Mouse (Mus musculus) CH12.LX (cell line): Measurements from ENCODE around the gene Rps29. TPM values are rescaled to one million over a fixed set of nuclear protein-coding genes. Genes with fewer than 3 reads are reported as not detected.

Source experiments
- DNase-seq: peaks from one replicate; pipeline ENCODE4 v3.0.0-alpha.2; 2013; ENCODE audit errors: extremely low read depth
- H3K27ac ChIP-seq: 2 replicates; pipeline ENCODE4 v1.5.1; 2012; ENCODE audit warnings: low read depth, mild to moderate bottlenecking, control low read depth, moderate library complexity; ENCODE audit not compliant: insufficient read depth
- H3K27me3 ChIP-seq: replicated peaks from 2 replicates; pipeline ENCODE3; 2012; ENCODE audit warnings: inconsistent platforms
- H3K36me3 ChIP-seq, 2 experiments: replicated peaks in 1 of 2; 2 replicates each; pipeline versions ENCODE3 to v1.6.1; 2012; ENCODE audit warnings: inconsistent platforms in 1 of 2, low read length in 1 of 2, mild to moderate bottlenecking in 1 of 2, mixed read lengths in 1 of 2, moderate library complexity in 1 of 2; ENCODE audit not compliant: control insufficient read depth in 1 of 2, insufficient read depth in 1 of 2
- H3K4me1 ChIP-seq, 2 experiments: 2 replicates each; pipeline ENCODE4 v1.6.1; 2012; ENCODE audit warnings: inconsistent platforms in 1 of 2, moderate library complexity in 1 of 2; ENCODE audit not compliant: insufficient read depth in 2 of 2, control insufficient read depth in 1 of 2
- H3K4me2 ChIP-seq: 2 replicates; pipeline ENCODE4 v1.6.1; 2012; ENCODE audit warnings: low read depth, mild to moderate bottlenecking, control low read depth; ENCODE audit not compliant: poor library complexity, insufficient read depth, severe bottlenecking
- H3K4me3 ChIP-seq, 3 experiments: fragments of 150-350 bp in 1 of 3; sonication (generic) in 1 of 3; replicated peaks in 1 of 3; 2 replicates each; pipeline versions ENCODE3 to v1.5.1; 2011 to 2012; ENCODE audit warnings: low read depth in 2 of 3, low read length in 2 of 3, mild to moderate bottlenecking in 2 of 3, moderate library complexity in 2 of 3, control low read depth in 1 of 3, improper control_type of control experiment in 1 of 3, inconsistent platforms in 1 of 3, mixed read lengths in 1 of 3; ENCODE audit not compliant: poor library complexity in 1 of 3
- H3K79me2 ChIP-seq: replicated peaks from 2 replicates; pipeline ENCODE4 v1.6.1; 2012; ENCODE audit warnings: mild to moderate bottlenecking, moderate library complexity; ENCODE audit not compliant: control insufficient read depth, poor library complexity, insufficient read depth, severe bottlenecking; ENCODE audit errors: extremely low read depth
- H3K9ac ChIP-seq: 2 replicates; pipeline ENCODE4 v1.6.1; 2012; ENCODE audit warnings: low read depth, mild to moderate bottlenecking, control low read depth, moderate library complexity; ENCODE audit not compliant: insufficient read depth
- H3K9me3 ChIP-seq: replicated peaks from 2 replicates; pipeline ENCODE3; 2012; ENCODE audit warnings: low read length, inconsistent platforms, mixed read lengths
- CHD1 ChIP-seq: IDR thresholded peaks from 2 replicates; pipeline ENCODE4 v1.6.1; 2012; ENCODE audit warnings: low read depth, low read length, improper control_type of control experiment, inconsistent platforms
- CTCF ChIP-seq, 2 experiments: IDR thresholded peaks in 1 of 2; conservative IDR thresholded peaks in 1 of 2; 2 replicates each; pipeline ENCODE4 v1.5.1; 2011 to 2012; ENCODE audit warnings: low read depth in 2 of 2, low read length in 2 of 2, improper control_type of control experiment in 1 of 2, inconsistent platforms in 1 of 2, mild to moderate bottlenecking in 1 of 2, moderate library complexity in 1 of 2
- E2F4 ChIP-seq: IDR thresholded peaks from 2 replicates; pipeline ENCODE4 v1.6.1; 2011; ENCODE audit warnings: low read depth, low read length, improper control_type of control experiment; ENCODE audit not compliant: insufficient replicate concordance
- ETS1 ChIP-seq: conservative IDR thresholded peaks from 2 replicates; pipeline ENCODE4 v1.6.1; 2012; ENCODE audit warnings: low read depth, mild to moderate bottlenecking, inconsistent platforms, low read length, improper control_type of control experiment, moderate library complexity
- GABPA ChIP-seq: IDR thresholded peaks from 2 replicates; pipeline ENCODE4 v1.6.1; 2012; ENCODE audit warnings: low read depth, low read length, improper control_type of control experiment, inconsistent platforms; ENCODE audit not compliant: insufficient replicate concordance
- IRF4 ChIP-seq: IDR thresholded peaks from 2 replicates; pipeline ENCODE4 v1.6.1; 2014; ENCODE audit warnings: low read depth, mild to moderate bottlenecking, inconsistent platforms, low read length, improper control_type of control experiment
- JUN ChIP-seq: IDR thresholded peaks from 2 replicates; pipeline ENCODE4 v1.6.1; 2011; ENCODE audit warnings: low read depth, mild to moderate bottlenecking, low read length, improper control_type of control experiment, moderate library complexity; ENCODE audit not compliant: insufficient read depth
- MAFK ChIP-seq: IDR thresholded peaks from 2 replicates; pipeline ENCODE4 v1.6.1; 2011; ENCODE audit warnings: low read length, improper control_type of control experiment; ENCODE audit not compliant: insufficient replicate concordance
- POLR2A ChIP-seq: IDR thresholded peaks from 2 replicates; pipeline ENCODE4 v1.6.1; 2011; ENCODE audit warnings: low read depth, mild to moderate bottlenecking, improper control_type of control experiment, low read length
- RAD21 ChIP-seq: IDR thresholded peaks from 2 replicates; pipeline ENCODE4 v1.6.1; 2011; ENCODE audit warnings: low read depth, mild to moderate bottlenecking, low read length, improper control_type of control experiment, moderate library complexity
- SMC3 ChIP-seq: IDR thresholded peaks from 2 replicates; pipeline ENCODE4 v1.6.1; 2011; ENCODE audit warnings: low read depth, low read length, improper control_type of control experiment
- TBP ChIP-seq: conservative IDR thresholded peaks from 2 replicates; pipeline ENCODE4 v1.6.1; 2011; ENCODE audit warnings: low read depth, low read length, improper control_type of control experiment
- TCF12 ChIP-seq: IDR thresholded peaks from 2 replicates; pipeline ENCODE4 v1.6.1; 2014; ENCODE audit warnings: low read depth, mild to moderate bottlenecking, inconsistent platforms, low read length, improper control_type of control experiment
- USF1 ChIP-seq: IDR thresholded peaks from 2 replicates; pipeline ENCODE4 v1.6.1; 2014; ENCODE audit warnings: low read depth, mild to moderate bottlenecking, inconsistent platforms, low read length, improper control_type of control experiment
- ZKSCAN1 ChIP-seq: IDR thresholded peaks from 2 replicates; pipeline ENCODE4 v1.6.1; 2012; ENCODE audit warnings: low read depth, inconsistent platforms, low read length, improper control_type of control experiment, borderline replicate concordance
- ZNF384 ChIP-seq: IDR thresholded peaks from 2 replicates; pipeline ENCODE4 v1.6.1; 2012; ENCODE audit warnings: low read depth, low read length, improper control_type of control experiment, inconsistent platforms
- dilution Hi-C: fragments of 300-500 bp; cut with MboI; formaldehyde crosslinking; loops from 2 replicates; pipeline ENCODE4 v1.14.3; 2020; ENCODE audit warnings: low sequenced_read_pairs; ENCODE audit not compliant: extremely low pct_unique_long_range_greater_than_20kb, extremely low pct_ligation_motif_present
- in situ Hi-C: fragments of 300-500 bp; cut with MboI; formaldehyde crosslinking; loops from 3 replicates; pipeline ENCODE4 v1.14.3; 2019; ENCODE audit warnings: low sequenced_read_pairs, low pct_ligation_motif_present, low pct_unique_long_range_greater_than_20kb, mixed read lengths
- polyA plus RNA-seq: library from polyadenylated mRNA; unstranded; fragments of >175 nt; gene quantifications from 2 replicates; pipeline ENCODE4 v1.2.1, GENCODE M21; 2012; ENCODE audit warnings: low read depth; ENCODE audit not compliant: insufficient read length
- total RNA-seq, 2 experiments: library from RNA; depleted of rRNA; stranded (reverse); fragments of 300-350 nt in 1 of 2; fragments of >200 nt in 1 of 2; gene quantifications; 2 replicates each; pipeline ENCODE4 v1.2.3; 2012 to 2014

Gene Rps29
- total and polyA plus RNA-seq, 3 experiments: 635 to 5,532 (median 1,316) TPM

DNA sequence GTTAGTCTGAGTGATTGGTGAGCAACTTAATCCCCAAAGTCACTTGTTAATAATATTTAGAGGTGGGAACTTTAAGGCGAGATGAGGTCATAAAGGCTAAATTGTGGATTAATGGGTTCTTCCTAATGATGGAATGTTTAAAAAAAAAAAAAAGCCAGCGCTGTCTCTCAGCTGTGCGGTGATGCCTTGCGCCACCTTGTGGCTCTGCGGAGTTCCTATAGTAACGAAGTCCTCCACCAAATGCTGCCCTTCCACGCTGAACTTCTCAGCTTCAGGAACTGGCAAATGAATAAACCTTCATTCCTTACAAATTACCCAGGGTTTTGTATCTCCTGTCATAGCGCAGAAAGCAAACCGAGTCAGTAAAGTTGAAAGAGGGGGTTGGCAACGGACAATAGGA, 27.0 kb downstream of the Rps29 start:
- in situ Hi-C loops (no loop called here), dilution Hi-C loops (no loop called here)
- DNase-seq: peak; percentile 10
- TF ChIP-seq ZNF384 (peak; percentile 98), RAD21 (peak; percentile 44), MAFK (no peak), TCF12 (no peak), CTCF (conservative IDR thresholded peaks at IDR 0.05 in 1 of 2, IDR thresholded peaks at IDR 0.05 in 1 of 2; ENCODE audit: low read depth in 2 of 2, low read length in 2 of 2) (peak; percentile 53 to 79; a peak in 3 of 4 replicates), SMC3 (peak; percentile 53)
- H3K9me3 ChIP-seq: no peaks in the 10 kb centered on the region
- H3K4me2 ChIP-seq: no peak overlapping the region
- H3K4me3 ChIP-seq: no peak overlapping the region
- H3K36me3 ChIP-seq: no peaks in the 10 kb centered on the region
- H3K27me3 ChIP-seq: no peaks in the 10 kb centered on the region
- H3K4me1 ChIP-seq: peaks cover 2 to 12% of the 10 kb centered on the region in 2 experiments; a peak in 2 of 4 replicates
- no peaks in the 10 kb centered on the region for H3K79me2 ChIP-seq
- no peak overlapping the region for H3K27ac ChIP-seq
- no peak overlapping the region for H3K9ac ChIP-seq

DNA sequence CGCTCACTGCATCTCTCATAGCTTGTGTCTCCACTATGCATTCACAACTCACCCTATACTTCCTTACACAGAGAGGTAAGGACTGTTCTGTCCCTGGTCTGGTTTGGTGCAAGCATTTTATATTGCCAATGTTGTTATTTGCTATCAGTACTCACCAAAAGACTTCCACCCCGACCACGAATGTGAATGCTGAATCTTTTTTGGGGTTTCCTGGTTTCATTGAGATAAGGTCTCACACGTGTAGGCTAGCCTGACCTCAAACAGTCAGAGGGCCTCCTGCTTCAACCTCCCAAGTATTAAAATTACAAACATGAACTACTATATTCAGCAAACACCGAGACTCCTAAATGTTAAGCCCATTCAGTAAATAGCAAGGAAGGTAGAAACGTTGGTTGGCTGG, 27.7 kb downstream of the Rps29 start:
- Histone ChIP-seq H3K36me3 (no peaks in the 10 kb centered on the region), H3K27ac (no peak overlapping the region), H3K27me3 (no peaks in the 10 kb centered on the region), H3K4me2 (no peak overlapping the region), H3K9ac (no peak overlapping the region), H3K4me3 (no peak overlapping the region), H3K9me3 (no peaks in the 10 kb centered on the region), H3K4me1 (peaks cover 2 to 13% of the 10 kb centered on the region in 2 experiments; a peak in 2 of 4 replicates), H3K79me2 (no peaks in the 10 kb centered on the region)
- no peak for DNase-seq
- dilution Hi-C loops: no loop called here
- in situ Hi-C loops: no loop called here
- TF ChIP-seq TCF12 (no peak), POLR2A (no peak), GABPA (no peak), IRF4 (no peak), ZKSCAN1 (no peak), JUN (no peak), ETS1 (no peak), E2F4 (no peak), USF1 (no peak), TBP (no peak), CHD1 (no peak)
